Mouse (Mus musculus) urinary bladder, adult 18-20 months (tissue): Measurements from ENCODE around the gene Bcl10.
A peak's percentile ranks its signal among the peaks of the same experiment; 100 is the strongest.
"Not testable (repeated sequence)": the region's sequence is repeated elsewhere in the genome, so short reads cannot be mapped to it uniquely, and the experiment has no call there.

Source experiments
- DNase-seq, 2 experiments: peaks; one replicate each; pipeline ENCODE4 v3.0.0; 2022; ENCODE audit warnings: low spot score in 2 of 2, mixed read lengths in 2 of 2

Bcl10 gene

GRCm38 (mm10) chr3:145950034-145950814, 27.6 kb downstream of the Bcl10 start:
- peak; percentile 28 for DNase-seq

GRCm38 (mm10) chr3:145950815-145951130, 28.2 kb downstream of the Bcl10 start:
- no peak for DNase-seq

- no peak for DNase-seq
Observed at GRCm38 (mm10) chr3:145951287-145952165, 28.9 kb downstream of the Bcl10 start.

GRCm38 (mm10) chr3:145952945-145953344, 30.3 kb downstream of the Bcl10 start:
- DNase-seq, result no peak

- DNase-seq, result no peak
Observed at GRCm38 (mm10) chr3:145953411-145953810, 30.8 kb downstream of the Bcl10 start.

GRCm38 (mm10) chr3:145959824-145960223, 37.2 kb downstream of the Bcl10 start:
- DNase-seq, result no peak

- DNase-seq, result no peak
Observed at GRCm38 (mm10) chr3:145962411-145962810, 39.8 kb downstream of the Bcl10 start.

GRCm38 (mm10) chr3:145963101-145964017, 40.8 kb downstream of the Bcl10 start:
- DNase-seq, result no peak

GRCm38 (mm10) chr3:145964018-145964387, 41.4 kb downstream of the Bcl10 start:
- DNase-seq, result peak in 1 of 2 experiments; percentile 18

GRCm38 (mm10) chr3:145964473-145964872, 41.9 kb downstream of the Bcl10 start:
- DNase-seq, result peak; percentile 52 to 80

GRCm38 (mm10) chr3:145965583-145965982, 43.0 kb downstream of the Bcl10 start:
- not testable (repeated sequence) for DNase-seq

GRCm38 (mm10) chr3:145966806-145967205, 44.2 kb downstream of the Bcl10 start:
- no peak for DNase-seq

- DNase-seq, result no peak
Observed at GRCm38 (mm10) chr3:145969031-145969501, 46.5 kb downstream of the Bcl10 start.

- no peak for DNase-seq
Observed at GRCm38 (mm10) chr3:145971501-145971900, 48.9 kb downstream of the Bcl10 start.

GRCm38 (mm10) chr3:145974986-145975385, 52.4 kb downstream of the Bcl10 start:
- no peak for DNase-seq
